Mouse (Mus musculus): ENCODE data around the gene Apobr.

- no peak for TF ChIP-seq CTCF (IDR thresholded peaks at IDR 0.05; ENCODE audit: insufficient read depth, low read length)
- no peak for TF ChIP-seq POLR2A (IDR thresholded peaks at IDR 0.05; ENCODE audit: borderline replicate concordance, extremely low read depth, low read depth, low read length)
These were observed 17.9 kb downstream of the Apobr start for GRCm38 (mm10) chr7:126602650-126603049.
